Mouse (Mus musculus) G1E (cell line): Measurements from ENCODE around the gene Nop2.

Experiments
- CTCF ChIP-seq: IDR thresholded peaks from 2 replicates; pipeline ENCODE4 v1.5.1; 2012; ENCODE audit warnings: low read depth, low read length, inconsistent platforms, mixed read lengths
- GATA1 ChIP-seq: IDR thresholded peaks from 2 replicates; pipeline ENCODE4 v1.6.1; 2012; ENCODE audit warnings: borderline replicate concordance, low read length, inconsistent platforms, mixed read lengths
- POLR2AphosphoS5 ChIP-seq: IDR thresholded peaks from 2 replicates; pipeline ENCODE4 v1.6.1; 2012; ENCODE audit warnings: low read depth, low read length, inconsistent platforms; ENCODE audit not compliant: insufficient replicate concordance
- TAL1 ChIP-seq: conservative IDR thresholded peaks from 2 replicates; pipeline ENCODE4 v1.6.1; 2012; ENCODE audit warnings: low read depth, low read length, inconsistent platforms, mixed read lengths

GRCm38 (mm10) chr6:125119387-125119786, 12.3 kb upstream of the Nop2 start:
- TF ChIP-seq CTCF: no peak
- no peak for TF ChIP-seq POLR2AphosphoS5
- no peak for TF ChIP-seq TAL1
- TF ChIP-seq GATA1: no peak
